Mouse (Mus musculus): Measurements from ENCODE around the gene Mpo. TPM values are rescaled to one million over a fixed set of nuclear protein-coding genes. Genes with fewer than 3 reads are reported as not detected.

Mpo gene
- polyA plus RNA-seq (2012; rRNA removed): 0.28 and 0.51 TPM in 2 replicates

DNA sequence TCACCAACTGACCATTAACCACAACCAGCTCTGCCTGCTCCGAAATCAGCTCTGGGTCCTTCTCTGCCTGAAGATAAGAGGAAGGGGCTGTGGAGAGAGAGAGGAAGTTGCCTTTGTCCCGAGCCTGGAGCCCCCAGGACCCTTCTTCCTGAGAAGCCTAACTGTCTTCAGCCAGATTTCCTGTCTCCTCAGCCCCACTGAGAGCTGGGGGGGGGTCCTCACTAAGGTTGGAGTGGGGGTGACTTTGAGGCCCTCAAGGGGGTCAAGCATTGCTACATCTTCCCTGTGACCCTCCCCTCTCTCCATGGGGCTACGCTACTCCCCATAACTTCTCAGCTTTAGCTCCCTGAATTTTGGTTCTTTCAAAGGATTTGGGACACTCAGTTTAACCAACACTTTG is at the start of gene Mpo:
Gene Mpo, plus strand, starts transcription at position 122 of the 400 bp plus-strand sequence.
- no peak for DNase-seq (ENCODE audit: low read depth)
- TF ChIP-seq POLR2A (IDR thresholded peaks at IDR 0.05; ENCODE audit: borderline replicate concordance, extremely low read depth, insufficient read depth, insufficient read length, poor library complexity, severe bottlenecking) (no peak), CTCF (IDR thresholded peaks at IDR 0.05; ENCODE audit: borderline replicate concordance, extremely low read depth, insufficient read depth, insufficient read length) (no peak)

DNA sequence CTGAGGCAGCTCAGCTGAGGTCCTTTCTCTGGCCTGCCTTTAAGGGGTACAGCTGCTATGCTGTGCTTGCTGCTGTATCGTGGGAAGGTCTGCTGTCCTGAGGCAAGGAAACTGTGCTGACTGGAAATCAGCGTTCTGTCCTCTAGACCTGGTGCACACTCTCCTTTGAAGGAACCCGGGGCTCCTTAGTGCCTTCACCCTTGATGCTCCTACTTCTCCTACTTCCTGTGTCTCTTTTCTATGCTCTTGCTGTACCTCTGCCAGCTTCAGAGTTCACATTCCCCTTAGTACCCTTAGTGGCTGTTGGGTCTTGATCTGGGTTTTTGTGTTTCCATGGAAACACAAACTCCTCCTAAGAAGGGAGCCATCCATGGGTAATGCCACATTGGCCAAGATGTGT is 49.7 kb upstream of the Mpo start:
- no peak for DNase-seq (ENCODE audit: low read depth)
- no peak for TF ChIP-seq POLR2A (IDR thresholded peaks at IDR 0.05; ENCODE audit: borderline replicate concordance, extremely low read depth, insufficient read depth, insufficient read length, poor library complexity, severe bottlenecking)
- no peak for TF ChIP-seq CTCF (IDR thresholded peaks at IDR 0.05; ENCODE audit: borderline replicate concordance, extremely low read depth, insufficient read depth, insufficient read length)

- DNase-seq (ENCODE audit: low read depth): no peak
- TF ChIP-seq CTCF (IDR thresholded peaks at IDR 0.05; ENCODE audit: borderline replicate concordance, extremely low read depth, insufficient read depth, insufficient read length) (no peak), POLR2A (IDR thresholded peaks at IDR 0.05; ENCODE audit: borderline replicate concordance, extremely low read depth, insufficient read depth, insufficient read length, poor library complexity, severe bottlenecking) (no peak)
Observed at GRCm38 (mm10) chr11:87744964-87745363, 48.4 kb upstream of the Mpo start.

- no peak for DNase-seq (ENCODE audit: low read depth)
- no peak for TF ChIP-seq CTCF (IDR thresholded peaks at IDR 0.05; ENCODE audit: borderline replicate concordance, extremely low read depth, insufficient read depth, insufficient read length)
- TF ChIP-seq POLR2A (IDR thresholded peaks at IDR 0.05; ENCODE audit: borderline replicate concordance, extremely low read depth, insufficient read depth, insufficient read length, poor library complexity, severe bottlenecking): no peak
Observed at GRCm38 (mm10) chr11:87745632-87746555, 47.5 kb upstream of the Mpo start.

DNA sequence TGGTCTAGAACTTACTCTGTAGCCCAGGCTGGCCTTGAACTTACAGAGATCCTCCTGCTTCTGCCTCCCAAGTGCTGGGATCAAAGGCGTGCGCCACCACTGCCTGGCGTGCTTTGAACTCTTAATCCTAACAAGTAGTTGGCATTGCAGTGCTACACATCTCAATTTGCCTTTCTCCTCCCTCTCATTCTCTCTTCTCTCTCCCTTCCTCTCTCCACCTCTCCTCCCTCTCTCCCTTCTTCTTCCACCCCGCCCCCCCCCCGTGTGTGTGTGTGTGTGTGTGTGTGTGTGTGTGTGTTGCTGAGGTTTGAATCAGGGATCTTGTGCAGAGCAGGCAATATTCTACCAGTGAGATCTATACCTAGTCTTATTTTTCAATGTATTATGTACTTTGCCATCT is 46.1 kb upstream of the Mpo start:
- DNase-seq (ENCODE audit: low read depth): no peak
- no peak for TF ChIP-seq POLR2A (IDR thresholded peaks at IDR 0.05; ENCODE audit: borderline replicate concordance, extremely low read depth, insufficient read depth, insufficient read length, poor library complexity, severe bottlenecking)
- no peak for TF ChIP-seq CTCF (IDR thresholded peaks at IDR 0.05; ENCODE audit: borderline replicate concordance, extremely low read depth, insufficient read depth, insufficient read length)

DNA sequence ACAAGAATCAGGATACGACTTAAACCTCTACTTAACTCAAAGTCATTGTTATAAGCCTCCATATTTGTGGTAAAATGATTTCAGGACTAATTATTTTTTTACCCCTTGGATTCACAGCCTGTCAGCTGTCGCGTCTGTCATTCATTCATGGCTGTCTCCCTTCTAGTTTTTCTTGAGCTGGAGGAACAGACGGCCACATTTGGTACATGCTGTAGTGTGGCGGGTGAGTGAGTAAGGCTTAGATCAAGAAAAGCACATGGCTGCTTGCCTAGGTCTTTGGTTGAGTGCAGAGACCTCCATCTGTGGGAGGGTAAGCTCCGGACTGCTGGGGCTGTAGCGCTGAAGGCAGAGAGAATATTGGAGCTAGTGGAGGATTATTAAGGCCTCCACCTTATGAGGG is 45.7 kb upstream of the Mpo start:
- TF ChIP-seq POLR2A (IDR thresholded peaks at IDR 0.05; ENCODE audit: borderline replicate concordance, extremely low read depth, insufficient read depth, insufficient read length, poor library complexity, severe bottlenecking) (no peak), CTCF (IDR thresholded peaks at IDR 0.05; ENCODE audit: borderline replicate concordance, extremely low read depth, insufficient read depth, insufficient read length) (no peak)
- no peak for DNase-seq (ENCODE audit: low read depth)

GRCm38 (mm10) chr11:87748132-87749119 is 45.0 kb upstream of the Mpo start:
- TF ChIP-seq CTCF (IDR thresholded peaks at IDR 0.05; ENCODE audit: borderline replicate concordance, extremely low read depth, insufficient read depth, insufficient read length) (no peak), POLR2A (IDR thresholded peaks at IDR 0.05; ENCODE audit: borderline replicate concordance, extremely low read depth, insufficient read depth, insufficient read length, poor library complexity, severe bottlenecking) (no peak)
- no peak for DNase-seq (ENCODE audit: low read depth)

GRCm38 (mm10) chr11:87749192-87750042 is 44.0 kb upstream of the Mpo start:
- TF ChIP-seq CTCF (IDR thresholded peaks at IDR 0.05; ENCODE audit: borderline replicate concordance, extremely low read depth, insufficient read depth, insufficient read length) (no peak), POLR2A (IDR thresholded peaks at IDR 0.05; ENCODE audit: borderline replicate concordance, extremely low read depth, insufficient read depth, insufficient read length, poor library complexity, severe bottlenecking) (no peak)
- DNase-seq (ENCODE audit: low read depth): no peak

DNA sequence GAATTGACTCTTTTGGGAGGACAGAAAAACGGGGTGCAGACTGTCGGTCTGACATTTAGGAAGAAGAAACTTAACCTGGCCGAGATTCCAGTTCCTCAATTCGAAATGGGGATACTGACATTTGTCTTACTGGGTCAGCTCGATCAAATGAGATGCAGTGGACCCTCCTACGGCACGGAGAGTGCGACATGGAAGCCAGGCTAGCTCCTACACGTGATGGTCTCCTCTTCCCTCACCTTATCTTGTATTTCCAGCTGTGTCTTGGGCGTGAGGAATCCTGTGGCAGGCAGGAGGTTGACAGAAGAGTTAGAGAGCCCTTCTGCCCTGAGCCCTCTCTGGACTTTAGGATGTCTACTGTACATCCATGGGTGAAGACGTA is 43.3 kb upstream of the Mpo start:
- TF ChIP-seq CTCF (IDR thresholded peaks at IDR 0.05; ENCODE audit: borderline replicate concordance, extremely low read depth, insufficient read depth, insufficient read length): no peak
- no peak for TF ChIP-seq POLR2A (IDR thresholded peaks at IDR 0.05; ENCODE audit: borderline replicate concordance, extremely low read depth, insufficient read depth, insufficient read length, poor library complexity, severe bottlenecking)

DNA sequence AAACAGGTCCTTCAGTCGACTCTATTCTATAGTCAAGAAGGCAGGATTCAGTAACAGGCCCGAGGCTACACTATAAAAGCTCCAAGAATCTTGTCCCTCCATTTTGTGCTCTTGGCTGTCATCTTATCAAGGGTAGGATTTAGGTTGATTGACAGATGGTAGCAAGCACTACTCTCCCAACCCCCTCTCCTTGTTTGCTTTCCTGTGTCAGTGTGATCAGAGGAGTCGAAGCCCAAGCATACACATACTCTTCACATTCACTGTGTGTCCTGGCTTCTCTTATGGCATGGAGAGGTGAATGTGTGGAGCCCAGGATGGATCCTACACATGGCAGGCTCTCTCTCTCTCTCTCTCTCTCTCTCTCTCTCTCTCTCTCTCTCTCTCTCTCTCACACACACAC is 42.9 kb upstream of the Mpo start:
- TF ChIP-seq CTCF (IDR thresholded peaks at IDR 0.05; ENCODE audit: borderline replicate concordance, extremely low read depth, insufficient read depth, insufficient read length): no peak
- DNase-seq (ENCODE audit: low read depth): no peak

More for the DNA sequence above, 43.3 kb upstream of the Mpo start:
- DNase-seq (ENCODE audit: low read depth): no peak
